Mouse (Mus musculus) erythroblast, embryonic 14.5 days (primary cell): Measurements from ENCODE around the gene Nxph1. TPM values are rescaled to one million over a fixed set of nuclear protein-coding genes. Genes with fewer than 3 reads are reported as not detected.

ENCODE experiments used
- H3K27me3 ChIP-seq: 2 replicates; pipeline ENCODE4 v1.6.1; 2012; ENCODE audit warnings: inconsistent platforms; ENCODE audit not compliant: control insufficient read depth
- H3K36me3 ChIP-seq: 2 replicates; pipeline ENCODE4 v1.6.1; 2012; ENCODE audit warnings: mild to moderate bottlenecking, inconsistent platforms; ENCODE audit not compliant: control insufficient read depth
- H3K4me1 ChIP-seq: 2 replicates; pipeline ENCODE4 v1.6.1; 2012; ENCODE audit warnings: inconsistent platforms; ENCODE audit not compliant: control insufficient read depth
- H3K4me3 ChIP-seq: replicated peaks from 2 replicates; pipeline ENCODE3; 2012; ENCODE audit warnings: moderate library complexity, mild to moderate bottlenecking, inconsistent platforms
- H3K9me3 ChIP-seq: 2 replicates; pipeline ENCODE4 v1.6.1; 2012; ENCODE audit warnings: low read length, inconsistent platforms, mixed read lengths; ENCODE audit not compliant: control insufficient read depth
- GATA1 ChIP-seq: IDR thresholded peaks from 2 replicates; pipeline ENCODE4 v1.6.1; 2012; ENCODE audit warnings: low read length, inconsistent platforms, mixed read lengths
- TAL1 ChIP-seq: IDR thresholded peaks from 3 replicates; pipeline ENCODE4 v1.6.1; 2012; ENCODE audit warnings: low read length, inconsistent platforms, mixed read lengths
- polyA plus RNA-seq: library from polyadenylated mRNA; stranded (reverse); fragments of >175 nt; gene quantifications from 2 replicates; pipeline ENCODE4 v1.2.3, GENCODE M21; 2012

Gene Nxph1
- not detected in 2 replicates for polyA plus RNA-seq

- no peaks in the 10 kb centered on the region for H3K9me3 ChIP-seq
- peaks cover 60% of the 10 kb centered on the region for H3K27me3 ChIP-seq
- H3K36me3 ChIP-seq: no peaks in the 10 kb centered on the region
- H3K4me3 ChIP-seq: no peak within 1 kb of the TSS
- no peaks in the 10 kb centered on the region for H3K4me1 ChIP-seq
- TF ChIP-seq TAL1: no peak
- no peak for TF ChIP-seq GATA1
Measured at GRCm38 (mm10) chr6:8948131-8948470, at the start of gene Nxph1. Nxph1 (plus strand) TSS chr6:8948431.

DNA sequence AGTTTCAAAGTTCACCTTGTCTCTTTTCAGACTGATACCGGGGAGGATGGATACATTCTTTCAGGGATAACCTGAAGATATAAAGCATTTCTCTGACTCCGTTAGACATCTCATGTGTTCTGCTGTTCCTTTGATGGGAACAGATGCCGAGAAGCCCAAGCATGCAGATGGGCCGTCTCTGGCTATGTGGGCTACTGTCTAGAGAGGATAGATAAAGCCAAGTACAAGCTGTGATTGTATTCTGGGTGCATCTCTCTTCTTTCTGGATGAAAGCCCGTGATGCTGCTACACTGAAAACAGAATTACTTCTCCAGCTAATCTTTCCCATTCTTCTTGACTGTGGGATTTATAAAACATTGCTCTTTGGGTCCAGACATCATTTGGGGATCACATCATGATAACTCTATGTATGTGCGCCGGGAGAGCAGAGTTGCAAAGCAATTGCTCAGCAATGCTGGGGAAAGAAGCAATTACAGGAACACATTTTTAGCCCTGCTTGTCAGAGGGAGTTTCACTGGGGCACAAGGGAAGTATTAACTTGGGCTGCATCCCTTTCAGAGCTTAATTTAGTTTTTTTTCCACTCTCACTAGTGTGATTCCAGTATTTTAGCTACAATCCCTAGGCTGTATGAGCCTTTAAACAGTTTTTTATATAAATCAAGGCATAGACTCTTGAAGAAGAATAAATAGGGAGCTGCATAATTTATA is 48.1 kb upstream of the Nxph1 start:
- Histone ChIP-seq H3K4me1 (no peaks in the 10 kb centered on the region), H3K36me3 (no peaks in the 10 kb centered on the region), H3K4me3 (no peak overlapping the region), H3K9me3 (no peaks in the 10 kb centered on the region), H3K27me3 (no peaks in the 10 kb centered on the region)
- TF ChIP-seq TAL1: no peak
- no peak for TF ChIP-seq GATA1

DNA sequence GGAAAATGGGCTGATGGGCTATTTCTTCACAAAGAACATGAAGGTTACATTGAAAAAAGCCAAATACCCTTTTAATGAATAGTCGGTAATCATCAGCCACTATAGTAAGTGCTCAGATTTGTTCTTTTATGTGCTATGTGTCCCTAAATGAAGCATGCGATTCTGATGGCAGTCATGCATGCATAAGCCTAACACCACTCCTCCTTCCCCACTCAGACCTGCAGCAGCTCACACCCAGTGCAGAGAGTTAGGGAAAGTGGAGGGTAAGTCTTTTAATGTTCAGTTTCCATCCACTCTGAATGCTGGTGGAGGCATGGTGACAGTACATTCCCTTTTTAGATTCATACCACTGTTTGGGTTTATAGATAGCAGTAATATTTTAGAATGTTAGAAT is 47.5 kb upstream of the Nxph1 start:
- no peaks in the 10 kb centered on the region for H3K36me3 ChIP-seq
- no peaks in the 10 kb centered on the region for H3K9me3 ChIP-seq
- no peak overlapping the region for H3K4me3 ChIP-seq
- TF ChIP-seq TAL1: no peak
- no peak for TF ChIP-seq GATA1
- H3K4me1 ChIP-seq: no peaks in the 10 kb centered on the region
- H3K27me3 ChIP-seq: no peaks in the 10 kb centered on the region

DNA sequence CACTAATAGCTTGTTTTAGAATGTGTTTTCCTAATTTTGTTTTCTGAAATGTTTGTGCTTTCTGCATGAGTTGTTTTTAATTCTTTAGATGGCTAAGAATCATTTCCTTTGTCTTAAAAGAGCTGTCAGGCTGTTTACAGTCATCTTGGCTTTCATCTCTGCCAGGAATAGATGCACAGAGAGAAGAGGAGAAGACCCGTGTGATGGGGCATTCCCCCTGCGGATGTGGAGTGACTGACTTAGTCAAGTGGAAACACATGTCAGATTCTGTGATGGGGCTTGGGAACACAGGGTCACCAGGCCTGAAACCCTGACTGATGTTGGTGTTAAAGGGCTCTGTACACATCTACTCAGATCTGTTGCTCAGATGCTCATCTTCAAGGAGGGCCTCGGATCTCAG is 40.3 kb upstream of the Nxph1 start:
- Histone ChIP-seq H3K4me1 (no peaks in the 10 kb centered on the region), H3K4me3 (no peak overlapping the region), H3K36me3 (no peaks in the 10 kb centered on the region), H3K9me3 (no peaks in the 10 kb centered on the region), H3K27me3 (no peaks in the 10 kb centered on the region)
- TF ChIP-seq GATA1 (no peak), TAL1 (no peak)

- Histone ChIP-seq H3K9me3 (no peaks in the 10 kb centered on the region; the same call in 1 of the 2 replicates), H3K4me1 (no peaks in the 10 kb centered on the region), H3K4me3 (no peak overlapping the region), H3K27me3 (no peaks in the 10 kb centered on the region), H3K36me3 (no peaks in the 10 kb centered on the region)
- no peak for TF ChIP-seq TAL1
- no peak for TF ChIP-seq GATA1
Measured at GRCm38 (mm10) chr6:8913404-8913803, 34.8 kb upstream of the Nxph1 start.

GRCm38 (mm10) chr6:8914682-8915081 is 33.5 kb upstream of the Nxph1 start:
- H3K4me3 ChIP-seq: no peak overlapping the region
- no peaks in the 10 kb centered on the region; the same call in 1 of the 2 replicates for H3K9me3 ChIP-seq
- no peaks in the 10 kb centered on the region for H3K36me3 ChIP-seq
- H3K4me1 ChIP-seq: no peaks in the 10 kb centered on the region
- no peak for TF ChIP-seq GATA1
- TF ChIP-seq TAL1: no peak
- H3K27me3 ChIP-seq: no peaks in the 10 kb centered on the region

GRCm38 (mm10) chr6:8924481-8924880 is 23.8 kb upstream of the Nxph1 start:
- Histone ChIP-seq H3K36me3 (no peaks in the 10 kb centered on the region), H3K4me3 (no peak overlapping the region), H3K4me1 (no peaks in the 10 kb centered on the region), H3K9me3 (no peaks in the 10 kb centered on the region), H3K27me3 (no peaks in the 10 kb centered on the region)
- no peak for TF ChIP-seq GATA1
- no peak for TF ChIP-seq TAL1

DNA sequence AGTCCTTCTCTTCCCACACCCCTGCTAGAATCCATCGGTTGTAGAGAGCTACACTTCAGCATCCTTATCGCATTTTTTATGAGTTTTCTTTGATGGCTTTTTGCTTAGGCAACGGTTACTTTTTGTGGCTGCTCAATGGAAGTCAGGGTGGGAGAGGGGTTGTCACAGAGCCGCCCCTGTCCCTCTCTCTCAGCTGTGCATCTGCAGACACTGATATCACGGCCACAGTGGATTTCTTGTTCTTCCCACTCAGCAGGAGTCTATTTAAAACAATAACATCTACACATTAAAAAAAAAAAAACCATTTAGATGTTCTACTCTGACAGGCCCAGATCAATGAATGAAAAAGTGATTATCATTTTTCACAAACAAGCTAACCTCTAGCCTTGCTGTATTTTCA is 13.0 kb upstream of the Nxph1 start:
- no peaks in the 10 kb centered on the region for H3K4me1 ChIP-seq
- no peaks in the 10 kb centered on the region for H3K9me3 ChIP-seq
- no peak overlapping the region for H3K4me3 ChIP-seq
- no peaks in the 10 kb centered on the region for H3K27me3 ChIP-seq
- no peak for TF ChIP-seq GATA1
- TF ChIP-seq TAL1: no peak
- H3K36me3 ChIP-seq: no peaks in the 10 kb centered on the region

DNA sequence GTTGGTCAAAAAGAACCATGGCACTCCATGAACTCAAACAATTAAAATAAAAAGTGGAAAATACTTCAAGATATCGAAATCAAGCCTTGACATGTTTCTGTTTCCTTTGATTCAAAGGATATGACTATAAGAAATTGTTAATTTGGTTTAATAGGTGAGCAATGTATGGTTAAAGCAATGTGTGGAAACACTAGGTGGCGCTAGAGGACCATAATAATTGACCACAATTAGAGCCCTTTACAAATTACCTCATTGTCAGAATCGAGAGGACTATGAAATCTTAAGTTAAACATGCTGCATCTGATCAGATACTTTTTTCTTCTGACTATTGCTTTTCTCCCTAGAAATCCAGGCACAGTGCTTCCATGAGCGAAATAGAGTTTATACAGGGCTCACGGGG is 12.5 kb upstream of the Nxph1 start:
- H3K4me3 ChIP-seq: no peak overlapping the region
- no peaks in the 10 kb centered on the region for H3K9me3 ChIP-seq
- TF ChIP-seq TAL1 (no peak), GATA1 (no peak)
- H3K4me1 ChIP-seq: no peaks in the 10 kb centered on the region
- H3K27me3 ChIP-seq: no peaks in the 10 kb centered on the region
- H3K36me3 ChIP-seq: no peaks in the 10 kb centered on the region

DNA sequence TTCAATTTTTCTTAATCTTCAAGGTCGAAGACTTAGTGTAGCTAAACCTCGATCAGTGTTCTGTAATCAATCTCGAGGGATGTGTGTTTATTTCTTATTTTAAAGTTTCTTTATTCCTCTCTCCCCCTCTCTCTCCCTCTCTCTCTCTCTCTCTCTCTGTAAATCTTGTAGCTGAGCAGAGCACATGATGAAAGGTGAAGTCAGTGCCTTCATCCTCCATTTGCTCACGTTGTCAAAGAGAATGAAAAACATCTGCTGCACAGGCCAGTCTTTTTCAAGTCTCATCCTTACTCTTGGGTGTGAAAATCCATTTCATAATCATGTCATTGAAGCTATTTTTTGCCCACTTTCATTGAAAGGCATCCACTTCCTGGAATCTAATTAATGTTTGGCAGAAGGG is 12.1 kb upstream of the Nxph1 start:
- no peaks in the 10 kb centered on the region for H3K4me1 ChIP-seq
- H3K36me3 ChIP-seq: no peaks in the 10 kb centered on the region
- H3K27me3 ChIP-seq: no peaks in the 10 kb centered on the region
- TF ChIP-seq GATA1 (no peak), TAL1 (no peak)
- no peak overlapping the region for H3K4me3 ChIP-seq
- H3K9me3 ChIP-seq: no peaks in the 10 kb centered on the region
